Mouse (Mus musculus) heart, embryonic 16.5 days (tissue): ENCODE measurements around the gene Recql5. TPM values are rescaled to one million over a fixed set of nuclear protein-coding genes. Genes with fewer than 3 reads are reported as not detected.

Experiments used
- ATAC-seq: fragments of 200-750 bp; cut with Nextera tagmentation; replicated peaks from 2 replicates; pipeline ENCODE4 v1.8.0; 2017; ENCODE audit warnings: moderate number of reproducible peaks; ENCODE audit not compliant: insufficient read depth, low FRiP score; ENCODE audit errors: extremely low read depth
- H3K27ac ChIP-seq: fragments of 300-500 bp; sonication (generic); 2 replicates; pipeline ENCODE4 v1.5.1; 2014; ENCODE audit warnings: mild to moderate bottlenecking, low read length, control low read depth, moderate library complexity
- H3K27me3 ChIP-seq: fragments of 300-500 bp; sonication (generic); 2 replicates; pipeline ENCODE4 v1.6.1; 2014; ENCODE audit warnings: low read length, mixed read lengths; ENCODE audit not compliant: control insufficient read depth, insufficient read depth
- H3K36me3 ChIP-seq: fragments of 300-500 bp; sonication (generic); 2 replicates; pipeline ENCODE4 v1.6.1; 2014; ENCODE audit not compliant: control insufficient read depth, insufficient read depth
- H3K4me1 ChIP-seq: fragments of 300-500 bp; sonication (generic); 2 replicates; pipeline ENCODE4 v1.6.1; 2014; ENCODE audit warnings: low read length, mixed read lengths; ENCODE audit not compliant: control insufficient read depth, insufficient read depth
- H3K4me2 ChIP-seq: fragments of 300-500 bp; sonication (generic); 2 replicates; pipeline ENCODE4 v1.6.1; 2014; ENCODE audit warnings: low read depth, mild to moderate bottlenecking, control low read depth, low read length
- H3K4me3 ChIP-seq: fragments of 300-500 bp; sonication (generic); 2 replicates; pipeline ENCODE4 v1.5.1; 2014; ENCODE audit warnings: mild to moderate bottlenecking, control low read depth, low read length
- H3K9ac ChIP-seq: fragments of 300-500 bp; sonication (generic); 2 replicates; pipeline ENCODE4 v1.6.1; 2014; ENCODE audit warnings: low read length, control low read depth
- H3K9me3 ChIP-seq: fragments of 300-500 bp; sonication (generic); replicated peaks from 2 replicates; pipeline ENCODE4 v1.6.1; 2016; ENCODE audit warnings: low read length; ENCODE audit not compliant: control insufficient read depth
- WGBS: fragments of 180-500 bp; shearing (Covaris S2); extraction: QIAGEN DNeasy Blood & Tissue Kit; methylation state at CpG from one replicate; pipeline ENCODE4 v1.1.7; 2014; 5-methylcytosine and 5-hydroxymethylcytosine counted together
- polyA plus RNA-seq: library from polyadenylated mRNA; unstranded; fragments of >200 nt; fragmentation: Nextera tagmentation; extraction: Ambion mirVana; gene quantifications from 2 replicates; pipeline ENCODE4 v1.2.1, GENCODE M21; 2015

Gene Recql5
- polyA plus RNA-seq, result 13.2 and 13.6 TPM in 2 replicates

- H3K9ac ChIP-seq, result peak within 1 kb of the TSS; percentile 89
- H3K27ac ChIP-seq, result peak within 1 kb of the TSS; percentile 48; the same call in 1 of the 2 replicates
- no peaks in the 10 kb centered on the region for H3K27me3 ChIP-seq
- H3K9me3 ChIP-seq, result no peaks in the 10 kb centered on the region
- WGBS, result under 1% methylated on average over 28 of the region's 28 CpGs
- peak within 1 kb of the TSS; percentile 99 for H3K4me3 ChIP-seq
- peak; percentile 99 for ATAC-seq
- H3K36me3 ChIP-seq, result peaks cover 16% of the 10 kb centered on the region
- peaks cover 20% of the 10 kb centered on the region for H3K4me1 ChIP-seq
- H3K4me2 ChIP-seq, result peak within 1 kb of the TSS; percentile 88
Observed at GRCm38 (mm10) chr11:115933108-115933746, at the start of gene Recql5, which contains the start of gene Sap30bp. Recql5 (minus strand) TSS chr11:115933477. Sap30bp (plus strand) TSS chr11:115933282.

GRCm38 (mm10) chr11:115982472-115982871, 49.2 kb upstream of the Recql5 start:
- no peaks in the 10 kb centered on the region for H3K36me3 ChIP-seq
- WGBS, result 88% methylated on average over 15 of the region's 15 CpGs
- H3K4me1 ChIP-seq, result no peaks in the 10 kb centered on the region
- no peaks in the 10 kb centered on the region for H3K9me3 ChIP-seq
- H3K27ac ChIP-seq, result no peak overlapping the region
- peaks cover 5% of the 10 kb centered on the region; the same call in 1 of the 2 replicates for H3K27me3 ChIP-seq
- no peak overlapping the region for H3K4me3 ChIP-seq
- H3K9ac ChIP-seq, result no peak overlapping the region
- ATAC-seq, result no peak
- no peak overlapping the region for H3K4me2 ChIP-seq

- H3K9me3 ChIP-seq, result no peaks in the 10 kb centered on the region
- peaks cover 33% of the 10 kb centered on the region for H3K27me3 ChIP-seq
Observed at GRCm38 (mm10) chr11:115975544-115975943, 42.3 kb upstream of the Recql5 start.

GRCm38 (mm10) chr11:115975083-115975420, 41.8 kb upstream of the Recql5 start:
- peaks cover 33% of the 10 kb centered on the region for H3K27me3 ChIP-seq
- H3K4me2 ChIP-seq, result peak overlapping the region; percentile 83
- peaks cover 9% of the 10 kb centered on the region for H3K4me1 ChIP-seq
- no peak overlapping the region for H3K27ac ChIP-seq
- ATAC-seq, result no peak
- peak overlapping the region; percentile 69 for H3K9ac ChIP-seq
- H3K9me3 ChIP-seq, result no peaks in the 10 kb centered on the region
- H3K36me3 ChIP-seq, result no peaks in the 10 kb centered on the region
- peak overlapping the region; percentile 55 for H3K4me3 ChIP-seq
- 3% methylated on average over 18 of the region's 18 CpGs for WGBS

More at GRCm38 (mm10) chr11:115975544-115975943, 42.3 kb upstream of the Recql5 start:
- peak overlapping the region; percentile 69 for H3K9ac ChIP-seq
- H3K36me3 ChIP-seq, result no peaks in the 10 kb centered on the region
- WGBS, result 34% methylated on average over 12 of the region's 12 CpGs
- peak overlapping the region; percentile 55 for H3K4me3 ChIP-seq
- H3K27ac ChIP-seq, result no peak overlapping the region; the same call in 1 of the 2 replicates
- peaks cover 9% of the 10 kb centered on the region for H3K4me1 ChIP-seq
- H3K4me2 ChIP-seq, result peak overlapping the region; percentile 9; the same call in 1 of the 2 replicates
- no peak for ATAC-seq

- peak; percentile 74 for ATAC-seq
- H3K4me2 ChIP-seq, result peak within 1 kb of the TSS; percentile 83
- H3K36me3 ChIP-seq, result no peaks in the 10 kb centered on the region
- H3K9me3 ChIP-seq, result no peaks in the 10 kb centered on the region
- no peak within 1 kb of the TSS for H3K27ac ChIP-seq
- H3K4me1 ChIP-seq, result peaks cover 9% of the 10 kb centered on the region
- H3K27me3 ChIP-seq, result peaks cover 33% of the 10 kb centered on the region
- peak within 1 kb of the TSS; percentile 69 for H3K9ac ChIP-seq
- WGBS, result 10% methylated on average over 47 of the region's 58 CpGs
- peak within 1 kb of the TSS; percentile 55 for H3K4me3 ChIP-seq
Observed at GRCm38 (mm10) chr11:115974309-115975082, 41.2 kb upstream of the Recql5 start, which contains the start of gene Itgb4. Itgb4 (plus strand) TSS chr11:115974709.

- peaks cover 20% of the 10 kb centered on the region for H3K27me3 ChIP-seq
- no peak overlapping the region for H3K4me2 ChIP-seq
- H3K4me1 ChIP-seq, result peaks cover 11% of the 10 kb centered on the region
- no peaks in the 10 kb centered on the region for H3K9me3 ChIP-seq
- no peak overlapping the region for H3K9ac ChIP-seq
- 64% methylated on average over 6 of the region's 6 CpGs for WGBS
- no peak overlapping the region for H3K27ac ChIP-seq
- peaks cover 6% of the 10 kb centered on the region for H3K36me3 ChIP-seq
- no peak overlapping the region for H3K4me3 ChIP-seq
- ATAC-seq, result no peak
Observed at GRCm38 (mm10) chr11:115971016-115971415, 37.7 kb upstream of the Recql5 start.

- H3K9ac ChIP-seq, result no peak overlapping the region
- H3K27ac ChIP-seq, result no peak overlapping the region
- H3K4me2 ChIP-seq, result no peak overlapping the region
- peaks cover 9% of the 10 kb centered on the region for H3K4me1 ChIP-seq
- no peak overlapping the region for H3K4me3 ChIP-seq
- no peak for ATAC-seq
- H3K27me3 ChIP-seq, result peaks cover 13% of the 10 kb centered on the region
- no peaks in the 10 kb centered on the region for H3K9me3 ChIP-seq
- peaks cover 11% of the 10 kb centered on the region for H3K36me3 ChIP-seq
- WGBS, result 59% methylated on average over 15 of the region's 15 CpGs
Observed at GRCm38 (mm10) chr11:115970006-115970673, 36.9 kb upstream of the Recql5 start.

GRCm38 (mm10) chr11:115968731-115969405, 35.6 kb upstream of the Recql5 start:
- H3K9me3 ChIP-seq, result no peaks in the 10 kb centered on the region
- H3K9ac ChIP-seq, result no peak overlapping the region
- no peak overlapping the region for H3K4me3 ChIP-seq
- 48% methylated on average over 5 of the region's 5 CpGs for WGBS
- H3K27ac ChIP-seq, result no peak overlapping the region
- no peak for ATAC-seq
- peaks cover 16% of the 10 kb centered on the region for H3K36me3 ChIP-seq
- 0 out of 2 replicates have a peak, but pooled peaks cover 2% of the 10 kb centered on the region for H3K4me1 ChIP-seq
- H3K4me2 ChIP-seq, result no peak overlapping the region
- peaks cover 3% of the 10 kb centered on the region for H3K27me3 ChIP-seq
